ENCODE assay signal across 10 mouse cellular contexts in genomic region chr8:86888058-86888939, GRCm38 (mm10). TPM values are rescaled to one million over a fixed set of nuclear protein-coding genes. Genes with fewer than 3 reads are reported as not detected.
DNase-seq lines count a peak whose midpoint lies in the region; TF ChIP-seq lines count a peak whose summit lies in the region.
"Had no signal": no experiment of that assay in that cellular context is flagged by ENCODE, and none has a peak within 500 bp of the region (broad histone marks: within the 10 kb centered on the region; RNA-seq: fewer than 3 reads in every experiment).

No protein-coding gene starts in this region.

- TF ChIP-seq CTCF in bone marrow macrophage, adult 2 months (IDR thresholded peaks at IDR 0.05; ENCODE audit: low read depth, low read length): no peak
- TF ChIP-seq CTCF in small intestine, adult 2 months (IDR thresholded peaks at IDR 0.05; ENCODE audit: extremely low read depth, insufficient read length, insufficient replicate concordance, low read depth, low read length): peak; percentile 8; the same call in 1 of the 2 replicates

- 21% methylated on average over 11 of the region's 11 CpGs for WGBS in small intestine, adult 2 months
- WGBS in midbrain, embryonic 10.5 days: 76% methylated on average over 11 of the region's 11 CpGs

- intact Hi-C loops in left cerebral cortex, postnatal 14 days (cut with DNase I): loop anchor here (10.0 kb wide), 1 partner anchor 143 kb away; the partner anchor contains the start of genes Gm10638 and Siah1a

- DNase-seq in layer of hippocampus, adult 11-12 months (ENCODE audit: low spot score): peak; percentile 37
- no peak for DNase-seq in layer of hippocampus, adult 8-10 months (ENCODE audit: low spot score in 2 of 2)
- peak; percentile 59 to 77 for DNase-seq in kidney, postnatal 36 days
- no peak for DNase-seq in midbrain, embryonic 10.5 days (ENCODE audit: low spot score)
- DNase-seq in left cerebral cortex, postnatal 14 days (ENCODE audit: low spot score in 2 of 2): no peak
- DNase-seq in adrenal gland, adult 8-10 months: no peak
- DNase-seq: cerebellum, adult 18-20 months had no signal

- no peak for TF ChIP-seq POLR2A in bone marrow macrophage, adult 2 months (IDR thresholded peaks at IDR 0.05; ENCODE audit: borderline replicate concordance, low read depth, low read length)
- TF ChIP-seq POLR2A in small intestine, adult 2 months (IDR thresholded peaks at IDR 0.05; ENCODE audit: low read depth, low read length): no peak

- no peaks in the 10 kb centered on the region for H3K9me3 ChIP-seq in midbrain, embryonic 10.5 days (replicated peaks)
- H3K9me3 ChIP-seq: limb, embryonic 10.5 days had no signal

- H3K27ac ChIP-seq in bone marrow macrophage, adult 2 months (ENCODE audit: insufficient read depth, low read depth, low read length): peak overlapping the region; percentile 94
- peak overlapping the region; percentile 75 for H3K27ac ChIP-seq in small intestine, adult 2 months (ENCODE audit: insufficient read depth, low read depth, low read length)
- H3K27ac ChIP-seq in midbrain, embryonic 10.5 days (replicated peaks): no peak overlapping the region
- H3K27ac ChIP-seq: limb, embryonic 10.5 days had no signal

- peaks cover 62% of the 10 kb centered on the region for H3K4me1 ChIP-seq in bone marrow macrophage, adult 2 months (ENCODE audit: control insufficient read depth, insufficient read depth, low read length)
- H3K4me1 ChIP-seq in small intestine, adult 2 months (ENCODE audit: control insufficient read depth, insufficient read depth, insufficient read length, low read length): peaks cover 13% of the 10 kb centered on the region; the same call in 1 of the 2 replicates
- H3K4me1 ChIP-seq in midbrain, embryonic 10.5 days: peaks cover 19% of the 10 kb centered on the region

- H3K36me3 ChIP-seq in small intestine, adult 2 months (ENCODE audit: control insufficient read depth, insufficient read depth, low read length): no peaks in the 10 kb centered on the region
- no peaks in the 10 kb centered on the region for H3K36me3 ChIP-seq in midbrain, embryonic 10.5 days
- H3K36me3 ChIP-seq: limb, embryonic 10.5 days had no signal

- H3K4me3 ChIP-seq in bone marrow macrophage, adult 2 months (ENCODE audit: insufficient read depth, low read length): peak overlapping the region; percentile 22; the same call in 1 of the 2 replicates
- no peak overlapping the region for H3K4me3 ChIP-seq in small intestine, adult 2 months (ENCODE audit: low read depth, low read length)
- H3K4me3 ChIP-seq in midbrain, embryonic 10.5 days: no peak overlapping the region
- H3K4me3 ChIP-seq: limb, embryonic 10.5 days had no signal

- no peaks in the 10 kb centered on the region for H3K27me3 ChIP-seq in small intestine, adult 2 months (ENCODE audit: control insufficient read depth, insufficient read depth, low read length)
- no peaks in the 10 kb centered on the region; the same call in 1 of the 2 replicates for H3K27me3 ChIP-seq in midbrain, embryonic 10.5 days (ENCODE audit: low read depth, poor library complexity, severe bottlenecking)

RNA-seq across cellular contexts. Expression of gene N4bp1, which starts 3.2 kb away (rescaled TPM):
- total RNA-seq in layer of hippocampus, adult 8-10 months (2022): 10 to 100 TPM; 36.7 to 46.5 (median 44.0) TPM
- polyA plus RNA-seq in bone marrow macrophage, adult 2 months (2012; ENCODE audit: insufficient read depth, insufficient read length, missing spikeins): 29.4 and 31.1 TPM in 2 replicates
- polyA plus RNA-seq in small intestine, adult 2 months (2012; rRNA removed): 12.6 and 19.4 TPM in 2 replicates
- 9.2 and 9.7 TPM in 2 replicates for polyA plus RNA-seq in midbrain, embryonic 10.5 days (2016; fragmentation: Nextera tagmentation; extraction: Ambion mirVana)
- 10 to 100 TPM; 24.8 to 26.3 TPM for total RNA-seq in left cerebral cortex, postnatal 14 days (2021)
- total RNA-seq in adrenal gland, adult 8-10 months (2022): 10 to 100 TPM; 33.9 to 38.5 (median 36.1) TPM

Comparison
In these comparisons a context has a peak if more than half of its experiments do, and no peak if none do; other contexts are left out.
1. DNase-seq: peak in layer of hippocampus, adult 11-12 months (single experiment) and kidney, postnatal 36 days (2 of 2); none in layer of hippocampus, adult 8-10 months (0 of 2), midbrain, embryonic 10.5 days (single experiment), left cerebral cortex, postnatal 14 days (0 of 2) and adrenal gland, adult 8-10 months (single experiment).